Mouse (Mus musculus) heart, postnatal 0 days (tissue): Measurements from ENCODE around the gene Kiz.

Experiments used
- CTCF ChIP-seq: IDR thresholded peaks from 2 replicates; pipeline ENCODE4 v1.5.1; 2016; ENCODE audit warnings: antibody characterized with exemption, control low read depth, low read depth
- EP300 ChIP-seq: IDR thresholded peaks from 2 replicates; pipeline ENCODE4 v1.6.1; 2016; ENCODE audit warnings: antibody characterized with exemption, low read depth

DNA sequence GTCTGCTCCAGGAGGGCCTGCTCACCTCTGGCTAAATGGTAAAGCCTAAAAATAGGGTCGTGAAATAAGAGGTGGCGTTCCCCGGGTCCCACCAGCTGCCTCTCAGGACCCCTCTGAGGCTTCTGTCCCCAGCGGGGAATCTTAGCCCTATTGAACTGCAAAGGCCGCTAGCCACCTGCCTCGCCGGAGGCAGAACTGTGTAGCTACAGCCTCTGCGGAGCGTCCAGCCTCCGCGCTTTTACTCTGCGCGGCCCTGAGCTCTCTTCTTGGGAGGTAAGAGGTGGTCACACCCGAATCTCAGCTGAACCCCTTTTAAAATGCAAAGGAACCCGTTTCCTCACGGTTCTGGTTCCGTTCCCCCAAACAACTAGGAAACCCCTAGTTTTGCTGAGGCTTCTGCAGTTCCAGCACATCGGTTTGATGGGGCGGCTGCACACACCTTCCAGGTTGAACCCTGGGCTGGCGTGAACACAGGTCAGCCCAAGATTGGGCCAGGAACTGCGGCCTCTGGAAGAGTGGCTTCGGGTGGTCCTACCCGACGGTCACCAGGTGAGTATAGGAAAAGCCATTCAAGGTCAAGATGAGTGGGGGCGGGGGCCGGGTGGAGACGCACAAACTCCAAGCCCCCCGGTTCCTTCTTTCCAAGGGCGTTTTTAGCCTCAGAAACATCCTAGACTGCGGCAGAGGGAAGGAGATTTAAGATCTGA is 16.9 kb upstream of the Kiz start:
- TF ChIP-seq CTCF = no peak
- TF ChIP-seq EP300 = no peak
